Mouse (Mus musculus) forebrain, embryonic 12.5 days (tissue): Measurements from ENCODE around the gene Lix1l. TPM values are rescaled to one million over a fixed set of nuclear protein-coding genes. Genes with fewer than 3 reads are reported as not detected.
"Not testable (repeated sequence)": the region's sequence is repeated elsewhere in the genome, so short reads cannot be mapped to it uniquely, and the experiment has no call there.

Experiments used
- ATAC-seq: fragments of 200-750 bp; cut with Nextera tagmentation; 2 replicates; pipeline ENCODE4 v1.8.0; 2017; ENCODE audit warnings: moderate TSS enrichment; ENCODE audit not compliant: low FRiP score
- H3K27ac ChIP-seq: fragments of 300-500 bp; sonication (generic); 2 replicates; pipeline ENCODE4 v1.5.1; 2016; ENCODE audit warnings: mild to moderate bottlenecking
- H3K27me3 ChIP-seq: fragments of 300-500 bp; sonication (generic); 2 replicates; pipeline ENCODE4 v1.6.1; 2016; ENCODE audit warnings: mild to moderate bottlenecking
- H3K36me3 ChIP-seq: fragments of 300-500 bp; sonication (generic); replicated peaks from 2 replicates; pipeline ENCODE4 v1.6.1; 2016; ENCODE audit warnings: mild to moderate bottlenecking
- H3K4me1 ChIP-seq: fragments of 300-500 bp; sonication (generic); 2 replicates; pipeline ENCODE4 v1.6.1; 2016
- H3K4me2 ChIP-seq: fragments of 300-500 bp; sonication (generic); 2 replicates; pipeline ENCODE4 v1.6.1; 2016; ENCODE audit warnings: mild to moderate bottlenecking, moderate library complexity
- H3K4me3 ChIP-seq: fragments of 300-500 bp; sonication (generic); replicated peaks from 2 replicates; pipeline ENCODE4 v1.5.1; 2016; ENCODE audit warnings: mild to moderate bottlenecking
- H3K9ac ChIP-seq: fragments of 300-500 bp; sonication (generic); 2 replicates; pipeline ENCODE4 v1.6.1; 2016; ENCODE audit warnings: mild to moderate bottlenecking
- H3K9me3 ChIP-seq: fragments of 300-500 bp; sonication (generic); 2 replicates; pipeline ENCODE4 v1.6.1; 2016
- WGBS: fragments of 180-500 bp; shearing (Covaris S2); methylation state at CpG from one replicate; pipeline ENCODE4 v1.1.7; 2016; 5-methylcytosine and 5-hydroxymethylcytosine counted together
- polyA plus RNA-seq: library from polyadenylated mRNA; unstranded; fragments of >200 nt; fragmentation: Nextera tagmentation; extraction: Ambion mirVana; gene quantifications from 2 replicates; pipeline ENCODE4 v1.2.1, GENCODE M21; 2016

Lix1l gene
- polyA plus RNA-seq, 1 experiment from 2014 or later: 6.2 TPM

- WGBS: 1% methylated on average over 20 of the region's 23 CpGs
- H3K9me3 ChIP-seq: no peaks in the 10 kb centered on the region
- H3K9ac ChIP-seq: peak within 1 kb of the TSS; percentile 72
- peak within 1 kb of the TSS; percentile 49 for H3K4me3 ChIP-seq
- peaks cover 37% of the 10 kb centered on the region for H3K27me3 ChIP-seq
- no peak for ATAC-seq
- 0 out of 2 replicates have a peak within 1 kb of the TSS, but pooled peaks have one; percentile 36 for H3K27ac ChIP-seq
- peak within 1 kb of the TSS; percentile 95 for H3K4me2 ChIP-seq
- H3K36me3 ChIP-seq: no peaks in the 10 kb centered on the region
- peaks cover 66% of the 10 kb centered on the region for H3K4me1 ChIP-seq
Observed at GRCm38 (mm10) chr3:96596228-96596707, 4.7 kb upstream of the Lix1l start, which contains the start of gene Ankrd34a. Gene Ankrd34a, plus strand, starts transcription at chr3:96596636.

DNA sequence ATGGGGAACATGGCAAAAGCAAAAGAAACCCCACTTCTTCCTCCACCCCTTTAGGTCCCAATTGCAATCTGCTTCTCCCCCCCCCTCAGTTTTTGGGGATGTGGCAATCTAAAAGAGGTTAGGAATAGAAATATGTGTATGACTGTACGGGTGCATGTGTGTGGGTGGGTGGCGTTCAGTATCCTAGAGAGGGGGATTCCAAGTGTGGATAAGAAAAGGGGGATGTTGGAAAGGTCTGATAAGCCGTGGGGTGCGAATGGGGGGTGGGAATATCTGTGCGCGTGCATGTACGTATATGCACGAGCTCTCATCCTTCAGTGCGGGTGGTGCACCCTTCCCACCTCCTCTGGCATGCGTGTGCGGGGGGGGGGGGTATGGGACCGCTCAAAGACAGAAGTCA is 4.1 kb upstream of the Lix1l start:
- peak overlapping the region; percentile 95 for H3K4me2 ChIP-seq
- no peak overlapping the region for H3K27ac ChIP-seq

DNA sequence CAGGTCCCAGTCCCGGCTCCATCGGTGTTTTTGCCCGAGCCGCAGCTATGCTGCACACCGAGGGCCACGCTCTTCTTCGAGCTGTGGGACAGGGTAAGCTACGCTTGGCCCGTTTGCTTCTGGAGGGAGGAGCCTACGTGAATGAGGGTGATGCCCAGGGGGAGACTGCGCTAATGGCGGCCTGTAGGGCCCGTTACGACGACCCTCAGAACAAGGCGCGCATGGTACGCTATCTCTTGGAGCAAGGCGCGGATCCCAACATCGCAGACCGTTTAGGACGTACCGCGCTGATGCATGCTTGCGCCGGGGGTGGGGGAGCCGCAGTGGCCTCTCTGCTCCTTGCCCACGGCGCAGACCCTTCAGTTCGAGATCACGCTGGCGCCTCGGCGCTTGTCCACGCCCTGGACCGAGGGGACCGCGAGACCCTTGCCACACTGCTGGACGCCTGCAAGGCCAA is 3.5 kb upstream of the Lix1l start:
- H3K9ac ChIP-seq: peak overlapping the region; percentile 72
- H3K27me3 ChIP-seq: peaks cover 37% of the 10 kb centered on the region
- peak overlapping the region; percentile 95 for H3K4me2 ChIP-seq
- H3K4me1 ChIP-seq: peaks cover 68% of the 10 kb centered on the region
- peak overlapping the region; percentile 36; the same call in 1 of the 2 replicates for H3K27ac ChIP-seq
- H3K36me3 ChIP-seq: no peaks in the 10 kb centered on the region
- 0 out of 2 replicates have a peak, but pooled peaks have one; percentile 2 for ATAC-seq
- H3K4me3 ChIP-seq: peak overlapping the region; percentile 49
- WGBS: under 1% methylated on average over 40 of the region's 40 CpGs
- H3K9me3 ChIP-seq: no peaks in the 10 kb centered on the region

More for the DNA sequence above, 4.1 kb upstream of the Lix1l start:
- WGBS: 2% methylated on average over 10 of the region's 12 CpGs
- Histone ChIP-seq H3K4me3 (peak overlapping the region; percentile 49), H3K27me3 (peaks cover 37% of the 10 kb centered on the region), H3K36me3 (no peaks in the 10 kb centered on the region), H3K4me1 (peaks cover 67% of the 10 kb centered on the region), H3K9me3 (no peaks in the 10 kb centered on the region), H3K9ac (peak overlapping the region; percentile 72)
- ATAC-seq: no peak

DNA sequence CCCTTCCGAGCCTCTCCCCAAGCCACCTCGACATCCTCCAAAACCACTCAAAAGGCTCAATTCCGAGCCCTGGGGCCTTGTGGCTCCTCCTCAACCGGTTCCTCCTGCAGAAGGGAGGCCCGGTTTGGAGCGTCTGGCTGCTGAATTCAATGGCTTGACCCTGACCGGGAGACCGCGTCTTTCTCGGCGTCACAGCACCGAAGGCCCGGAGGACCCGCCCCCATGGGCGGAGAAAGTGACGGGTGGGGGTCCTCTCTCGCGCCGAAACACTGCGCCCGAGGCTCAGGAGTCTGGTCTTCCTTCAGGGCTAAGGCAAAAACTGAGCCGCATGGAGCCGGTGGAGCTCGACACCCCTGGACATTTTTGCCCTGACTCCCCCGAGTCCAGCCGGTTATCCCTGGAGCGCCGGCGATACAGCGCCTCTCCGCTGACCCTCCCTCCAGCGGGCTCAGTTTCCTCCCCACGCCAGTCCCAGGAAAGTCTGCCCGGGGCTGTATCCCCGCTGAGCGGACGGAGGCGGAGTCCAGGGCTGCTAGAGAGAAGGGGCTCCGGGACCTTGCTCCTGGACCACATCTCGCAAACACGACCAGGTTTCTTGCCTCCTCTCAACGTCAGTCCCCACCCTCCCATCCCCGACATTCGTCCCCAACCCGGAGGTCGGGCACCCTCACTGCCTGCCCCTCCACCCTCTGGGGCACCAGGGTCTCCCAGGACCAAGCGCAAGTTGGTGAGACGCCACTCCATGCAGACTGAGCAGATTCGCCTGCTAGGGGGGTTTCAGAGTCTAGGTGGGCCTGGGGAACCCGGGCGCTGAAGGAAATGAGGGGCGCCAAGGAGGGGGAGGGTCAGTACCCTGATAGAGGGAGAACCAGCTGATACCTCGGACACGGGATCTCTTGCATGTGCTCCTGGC is 2.5 kb upstream of the Lix1l start:
- Histone ChIP-seq H3K36me3 (no peaks in the 10 kb centered on the region), H3K9ac (peak overlapping the region; percentile 72), H3K27me3 (peaks cover 37% of the 10 kb centered on the region), H3K4me3 (peak overlapping the region; percentile 49), H3K9me3 (no peaks in the 10 kb centered on the region), H3K4me1 (peaks cover 68% of the 10 kb centered on the region), H3K4me2 (peak overlapping the region; percentile 95), H3K27ac (peak overlapping the region; percentile 13; the same call in 1 of the 2 replicates)
- 2% methylated on average over 51 of the region's 54 CpGs for WGBS
- no peak for ATAC-seq

- Histone ChIP-seq H3K4me1 (peaks cover 74% of the 10 kb centered on the region), H3K4me2 (peak overlapping the region; percentile 95), H3K9ac (peak overlapping the region; percentile 72; the same call in 1 of the 2 replicates), H3K27me3 (peaks cover 37% of the 10 kb centered on the region), H3K9me3 (no peaks in the 10 kb centered on the region), H3K36me3 (no peaks in the 10 kb centered on the region), H3K4me3 (peak overlapping the region; percentile 49), H3K27ac (no peak overlapping the region)
- no peak for ATAC-seq
- WGBS: 48% methylated on average over 8 of the region's 8 CpGs
Observed at GRCm38 (mm10) chr3:96599069-96599393, 1.9 kb upstream of the Lix1l start.

DNA sequence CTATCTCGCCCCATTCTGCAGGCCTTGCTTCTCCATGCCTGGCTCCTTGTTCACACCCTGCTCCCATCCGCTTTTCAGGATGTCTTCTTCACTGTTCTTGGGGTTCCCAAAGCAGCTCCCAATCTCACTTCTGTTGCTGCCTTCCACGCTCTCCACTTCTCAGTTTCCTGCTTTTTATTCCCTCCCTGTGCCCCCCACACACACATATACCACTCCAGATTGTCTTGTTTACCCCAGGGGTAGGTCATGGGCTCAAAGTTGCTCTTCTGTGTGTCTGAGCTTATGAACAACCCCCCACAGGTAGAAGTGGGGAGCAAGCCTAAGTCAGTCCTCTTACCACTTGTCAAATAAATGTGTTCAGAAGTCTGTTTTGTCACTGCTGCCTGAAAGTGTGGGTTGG is 1.5 kb upstream of the Lix1l start:
- 59% methylated on average over 3 of the region's 3 CpGs for WGBS
- no peak overlapping the region for H3K9ac ChIP-seq
- no peaks in the 10 kb centered on the region for H3K9me3 ChIP-seq
- no peak for ATAC-seq
- H3K4me2 ChIP-seq: 0 out of 2 replicates have a peak overlapping the region, but pooled peaks have one; percentile 95
- no peak overlapping the region for H3K4me3 ChIP-seq
- H3K4me1 ChIP-seq: peaks cover 78% of the 10 kb centered on the region
- H3K36me3 ChIP-seq: no peaks in the 10 kb centered on the region
- no peak overlapping the region for H3K27ac ChIP-seq
- H3K27me3 ChIP-seq: peaks cover 37% of the 10 kb centered on the region

DNA sequence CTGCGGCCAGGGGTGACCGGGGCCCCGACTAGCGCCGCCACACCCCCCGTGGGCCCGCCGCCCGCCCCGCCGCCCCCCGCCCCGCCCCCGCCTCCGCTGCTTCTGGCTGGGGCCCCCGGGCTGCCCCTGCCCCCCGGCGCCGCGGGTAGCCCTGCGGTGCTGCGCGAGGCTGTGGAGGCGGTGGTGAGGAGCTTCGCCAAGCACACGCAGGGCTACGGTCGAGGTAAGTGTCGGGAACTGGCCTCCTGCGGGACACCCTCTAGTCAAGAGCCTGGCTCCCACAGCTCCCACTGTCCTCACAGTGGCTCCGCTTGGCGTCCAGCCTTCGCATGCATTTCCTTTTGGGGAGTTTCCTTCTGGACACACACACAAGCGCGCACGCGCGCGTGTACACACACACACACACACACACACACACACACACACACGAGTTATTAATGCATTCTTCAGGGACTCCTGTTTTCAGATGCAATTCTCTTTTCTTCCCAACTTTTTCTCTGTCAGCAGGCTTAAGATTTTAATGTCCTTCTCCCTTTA is 370 bp downstream of the Lix1l start:
- Histone ChIP-seq H3K4me1 (peaks cover 77% of the 10 kb centered on the region), H3K4me2 (peak overlapping the region; percentile 62), H3K27me3 (peaks cover 20% of the 10 kb centered on the region), H3K9me3 (no peaks in the 10 kb centered on the region), H3K27ac (peak overlapping the region; percentile 96), H3K4me3 (peak overlapping the region; percentile 96), H3K9ac (peak overlapping the region; percentile 97), H3K36me3 (no peaks in the 10 kb centered on the region)
- peak; percentile 63 for ATAC-seq
- under 1% methylated on average over 22 of the region's 40 CpGs for WGBS

DNA sequence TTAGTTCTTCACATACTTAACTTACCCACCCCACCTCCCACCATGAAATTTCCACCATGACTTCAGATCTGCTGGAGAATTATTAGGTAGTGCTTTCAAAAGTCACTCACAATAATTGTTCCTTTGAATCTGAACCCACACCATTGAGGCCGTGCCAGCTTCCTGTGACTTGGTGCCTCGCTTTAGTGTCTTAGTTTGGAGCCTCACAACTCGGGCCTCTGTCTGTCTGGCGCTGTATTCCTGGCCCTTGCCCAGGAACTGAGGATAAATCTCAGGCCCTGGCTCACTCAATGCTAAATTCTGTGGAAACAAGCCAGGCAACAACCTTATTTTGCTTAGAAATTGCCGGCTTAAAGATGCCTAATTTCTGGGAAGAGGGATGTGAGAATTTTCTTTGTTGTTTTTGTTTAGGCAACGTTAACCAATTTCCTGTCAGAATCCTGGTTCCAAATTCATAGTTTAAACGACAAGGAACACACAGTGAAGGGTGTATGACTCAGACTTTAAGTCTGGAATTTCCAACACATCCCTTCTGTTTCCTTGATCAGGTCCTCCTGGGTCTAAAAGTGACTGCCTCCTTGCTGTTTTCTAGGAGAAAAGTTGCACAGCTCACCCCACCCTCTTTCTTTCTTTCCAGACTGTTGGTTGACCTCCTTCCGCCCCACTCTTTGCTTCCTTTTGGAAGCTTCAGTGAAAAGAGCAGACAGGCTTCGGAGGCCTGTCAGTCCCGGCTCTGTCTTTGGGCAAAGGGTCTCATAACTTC is 1.2 kb downstream of the Lix1l start:
- peak overlapping the region; percentile 96 for H3K4me3 ChIP-seq
- peak overlapping the region; percentile 62 for H3K4me2 ChIP-seq
- H3K9me3 ChIP-seq: no peaks in the 10 kb centered on the region
- H3K36me3 ChIP-seq: no peaks in the 10 kb centered on the region
- WGBS: 19% methylated on average over 10 of the region's 10 CpGs
- H3K27me3 ChIP-seq: peaks cover 12% of the 10 kb centered on the region
- H3K4me1 ChIP-seq: peaks cover 69% of the 10 kb centered on the region
- no peak for ATAC-seq
- H3K27ac ChIP-seq: peak overlapping the region; percentile 96
- peak overlapping the region; percentile 97 for H3K9ac ChIP-seq

GRCm38 (mm10) chr3:96602704-96603084 is 1.7 kb downstream of the Lix1l start:
- Histone ChIP-seq H3K9me3 (no peaks in the 10 kb centered on the region), H3K4me1 (peaks cover 64% of the 10 kb centered on the region), H3K27ac (peak overlapping the region; percentile 96), H3K4me3 (peak overlapping the region; percentile 96), H3K9ac (peak overlapping the region; percentile 97), H3K36me3 (no peaks in the 10 kb centered on the region; the same call in 1 of the 2 replicates), H3K4me2 (peak overlapping the region; percentile 62), H3K27me3 (peaks cover 9% of the 10 kb centered on the region)
- 44% methylated on average over 5 of the region's 5 CpGs for WGBS
- no peak for ATAC-seq

DNA sequence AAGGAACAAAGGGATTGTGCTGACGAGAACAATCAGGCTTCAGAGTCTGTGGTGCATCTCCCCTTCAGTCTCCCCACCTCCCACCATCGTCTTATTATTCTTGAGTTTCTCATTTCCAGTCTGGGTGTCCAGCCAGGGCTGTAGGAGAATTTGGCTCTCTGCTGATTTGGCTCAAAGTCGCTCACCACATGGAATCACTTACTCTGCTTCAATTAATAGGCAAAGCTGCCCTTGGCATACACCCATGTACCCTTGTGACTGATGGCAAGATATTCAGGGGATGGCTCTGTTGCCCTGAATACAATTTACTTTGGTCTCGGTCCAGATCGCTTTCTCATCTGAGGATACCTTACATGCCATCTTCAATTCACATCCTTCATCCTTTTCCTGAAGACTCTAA is 2.4 kb downstream of the Lix1l start:
- no peak overlapping the region for H3K27ac ChIP-seq
- H3K4me3 ChIP-seq: peak overlapping the region; percentile 96
- H3K27me3 ChIP-seq: peaks cover 9% of the 10 kb centered on the region
- H3K36me3 ChIP-seq: peaks cover 3% of the 10 kb centered on the region; the same call in 1 of the 2 replicates
- peak overlapping the region; percentile 97 for H3K9ac ChIP-seq
- no peaks in the 10 kb centered on the region for H3K9me3 ChIP-seq
- WGBS: 49% methylated on average over 5 of the region's 5 CpGs
- H3K4me1 ChIP-seq: peaks cover 58% of the 10 kb centered on the region
- H3K4me2 ChIP-seq: peak overlapping the region; percentile 62
- ATAC-seq: no peak

GRCm38 (mm10) chr3:96606007-96606406 is 5.1 kb downstream of the Lix1l start:
- H3K9ac ChIP-seq, H3K27me3 ChIP-seq, ATAC-seq, H3K4me3 ChIP-seq, H3K4me2 ChIP-seq, H3K9me3 ChIP-seq, H3K27ac ChIP-seq: not testable (repeated sequence)
- peaks cover 11% of the 10 kb centered on the region for H3K36me3 ChIP-seq
- WGBS: 91% methylated on average over 4 of the region's 4 CpGs
- H3K4me1 ChIP-seq: peaks cover 36% of the 10 kb centered on the region

GRCm38 (mm10) chr3:96606618-96607017 is 5.7 kb downstream of the Lix1l start:
- ATAC-seq: no peak
- peaks cover 36% of the 10 kb centered on the region for H3K4me1 ChIP-seq
- H3K27ac ChIP-seq: no peak overlapping the region
- H3K4me2 ChIP-seq: no peak overlapping the region
- H3K4me3 ChIP-seq: no peak overlapping the region
- H3K36me3 ChIP-seq: peaks cover 11% of the 10 kb centered on the region
- no peak overlapping the region for H3K9ac ChIP-seq
- 95% methylated on average over 4 of the region's 4 CpGs for whole genome bisulfite sequencing
- H3K27me3 ChIP-seq: no peaks in the 10 kb centered on the region
- H3K9me3 ChIP-seq: no peaks in the 10 kb centered on the region
